Mouse (Mus musculus) heart, postnatal 0 days (tissue): ENCODE measurements around the gene Ugt1a6a. TPM values are rescaled to one million over a fixed set of nuclear protein-coding genes. Genes with fewer than 3 reads are reported as not detected.

ENCODE experiments used
- ATAC-seq: fragments of 200-750 bp; cut with Nextera tagmentation; 2 replicates; pipeline ENCODE4 v1.8.0; 2017; ENCODE audit warnings: low read depth, moderate number of reproducible peaks, moderate library complexity; ENCODE audit not compliant: insufficient read depth
- DNase-seq: peaks from one replicate; pipeline ENCODE4 v3.0.0-alpha.2; 2016; ENCODE audit warnings: low spot score
- H3K27ac ChIP-seq: fragments of 300-500 bp; sonication (generic); 2 replicates; pipeline ENCODE4 v1.5.1; 2014; ENCODE audit warnings: low read depth, mild to moderate bottlenecking
- H3K27me3 ChIP-seq: fragments of 300-500 bp; sonication (generic); 2 replicates; pipeline ENCODE4 v1.6.1; 2014; ENCODE audit warnings: low read length, mixed read lengths; ENCODE audit not compliant: control insufficient read depth, insufficient read depth
- H3K36me3 ChIP-seq: fragments of 300-500 bp; sonication (generic); replicated peaks from 2 replicates; pipeline ENCODE4 v1.6.1; 2014; ENCODE audit warnings: low read length, mixed read lengths; ENCODE audit not compliant: control insufficient read depth, insufficient read depth
- H3K4me1 ChIP-seq: fragments of 300-500 bp; sonication (generic); 2 replicates; pipeline ENCODE4 v1.6.1; 2014; ENCODE audit warnings: antibody characterized with exemption; ENCODE audit not compliant: control insufficient read depth, insufficient read depth
- H3K4me2 ChIP-seq: fragments of 300-500 bp; sonication (generic); 2 replicates; pipeline ENCODE4 v1.6.1; 2014; ENCODE audit warnings: low read depth, mild to moderate bottlenecking, low read length, moderate library complexity
- H3K4me3 ChIP-seq: fragments of 300-500 bp; sonication (generic); 2 replicates; pipeline ENCODE4 v1.5.1; 2014; ENCODE audit warnings: low read depth, low read length
- H3K9ac ChIP-seq: fragments of 300-500 bp; sonication (generic); replicated peaks from 2 replicates; pipeline ENCODE4 v1.6.1; 2014; ENCODE audit warnings: low read depth, low read length, mixed read lengths
- H3K9me3 ChIP-seq: fragments of 300-500 bp; sonication (generic); replicated peaks from 2 replicates; pipeline ENCODE4 v1.6.1; 2016; ENCODE audit warnings: low read length; ENCODE audit not compliant: control insufficient read depth
- CTCF ChIP-seq: IDR thresholded peaks from 2 replicates; pipeline ENCODE4 v1.5.1; 2016; ENCODE audit warnings: antibody characterized with exemption, control low read depth, low read depth
- EP300 ChIP-seq: IDR thresholded peaks from 2 replicates; pipeline ENCODE4 v1.6.1; 2016; ENCODE audit warnings: antibody characterized with exemption, low read depth
- WGBS: fragments of 180-500 bp; shearing (Covaris S2); extraction: QIAGEN DNeasy Blood & Tissue Kit; methylation state at CpG from one replicate; pipeline ENCODE4 v1.1.7; 2014; 5-methylcytosine and 5-hydroxymethylcytosine counted together
- polyA plus RNA-seq: library from polyadenylated mRNA; unstranded; fragments of >200 nt; fragmentation: Nextera tagmentation; extraction: Ambion mirVana; gene quantifications from 2 replicates; pipeline ENCODE4 v1.2.1, GENCODE M21; 2015
- total RNA-seq: library from RNA; depleted of rRNA; stranded (reverse); fragments of >200 nt; gene quantifications from 2 replicates; pipeline ENCODE4 v1.2.3, GENCODE M21; 2014; ENCODE audit warnings: low replicate concordance

Gene Ugt1a6a
- total and polyA plus RNA-seq, 2 experiments from 2014 or later: 0.66 to 2.2 TPM

DNA sequence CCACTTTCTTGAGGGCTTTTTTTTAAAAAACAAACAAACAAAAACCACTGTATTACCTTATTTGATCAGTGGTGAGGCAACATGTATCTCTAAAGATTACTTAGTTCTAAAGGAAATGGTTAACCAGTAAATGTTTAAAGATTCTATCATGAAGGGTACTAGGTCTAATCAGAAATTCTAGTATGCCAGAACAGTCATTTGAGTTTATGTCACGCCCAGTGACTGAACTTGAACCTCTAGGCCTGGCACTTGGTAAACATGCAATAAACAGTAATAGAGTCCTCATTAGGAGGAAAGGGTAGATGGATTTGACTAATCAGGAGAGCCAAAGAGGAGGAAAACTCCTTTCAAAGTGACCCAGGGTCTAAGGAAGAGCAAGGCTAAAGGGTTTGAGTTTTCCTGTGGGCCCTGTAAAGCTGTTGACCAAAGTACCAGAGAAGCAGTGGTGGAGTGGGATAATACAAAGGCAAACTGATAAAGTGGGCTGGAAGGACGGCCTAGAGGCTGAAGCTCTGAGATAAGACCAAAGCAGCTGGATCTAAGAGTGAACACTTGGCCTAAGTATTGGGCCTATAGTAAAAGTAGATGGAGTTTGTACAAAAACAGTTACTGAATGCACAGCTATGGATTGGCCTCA, 72.4 kb downstream of the Ugt1a6a start:
- Histone ChIP-seq H3K9me3 (peaks cover 7% of the 10 kb centered on the region), H3K4me3 (no peak overlapping the region), H3K27me3 (no peaks in the 10 kb centered on the region), H3K4me1 (0 out of 2 replicates have a peak, but pooled peaks cover 4% of the 10 kb centered on the region), H3K9ac (no peak overlapping the region), H3K27ac (no peak overlapping the region), H3K36me3 (no peaks in the 10 kb centered on the region), H3K4me2 (no peak overlapping the region)
- DNase-seq (no peak), ATAC-seq (no peak)
- TF ChIP-seq CTCF (no peak), EP300 (no peak)
- WGBS: 52% methylated on average over 2 of the region's 2 CpGs

- no peaks in the 10 kb centered on the region for H3K27me3 ChIP-seq
- no peaks in the 10 kb centered on the region for H3K4me1 ChIP-seq
- H3K4me3 ChIP-seq: no peak within 1 kb of the TSS
- H3K36me3 ChIP-seq: no peaks in the 10 kb centered on the region
- WGBS: 58% methylated on average over 8 of the region's 8 CpGs
- peaks cover 51% of the 10 kb centered on the region for H3K9me3 ChIP-seq
- no peak within 1 kb of the TSS for H3K4me2 ChIP-seq
- H3K27ac ChIP-seq: no peak within 1 kb of the TSS
- H3K9ac ChIP-seq: no peak within 1 kb of the TSS
- no peak for TF ChIP-seq EP300
- no peak for TF ChIP-seq CTCF
- DNase-seq (no peak), ATAC-seq (no peak)
Measured at GRCm38 (mm10) chr1:88211812-88212211, 77.2 kb downstream of the Ugt1a6a start, which contains the start of gene Ugt1a1. Gene Ugt1a1, plus strand, starts transcription at chr1:88211959.

DNA sequence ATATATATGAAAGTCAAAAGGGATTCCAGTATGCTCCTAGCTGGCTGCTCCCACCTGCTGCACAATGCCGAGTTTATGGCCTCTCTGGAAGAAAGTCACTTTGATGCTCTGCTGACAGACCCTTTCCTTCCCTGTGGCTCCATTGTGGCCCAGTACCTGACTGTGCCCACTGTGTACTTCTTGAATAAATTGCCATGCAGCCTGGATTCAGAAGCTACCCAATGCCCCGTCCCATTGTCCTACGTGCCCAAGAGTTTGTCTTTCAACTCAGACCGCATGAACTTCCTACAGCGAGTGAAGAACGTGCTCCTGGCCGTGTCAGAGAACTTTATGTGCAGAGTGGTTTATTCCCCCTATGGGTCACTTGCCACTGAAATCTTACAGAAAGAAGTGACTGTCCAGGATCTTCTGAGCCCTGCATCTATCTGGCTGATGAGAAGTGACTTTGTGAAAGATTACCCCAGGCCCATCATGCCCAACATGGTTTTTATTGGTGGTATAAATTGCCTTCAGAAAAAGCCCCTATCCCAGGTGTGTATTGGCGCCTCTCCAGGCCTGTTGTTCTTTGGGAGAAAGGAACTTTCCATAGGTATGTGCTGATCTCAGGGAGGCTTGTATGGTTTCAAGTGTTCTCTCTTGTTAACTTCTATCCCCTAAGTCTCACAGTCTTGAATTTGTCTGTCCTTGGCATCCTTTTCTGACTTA, 77.9 kb downstream of the Ugt1a6a start:
- 50% methylated on average over 8 of the region's 8 CpGs for WGBS
- TF ChIP-seq CTCF (no peak), EP300 (no peak)
- ATAC-seq: peak; percentile 13; the same call in 1 of the 2 replicates

GRCm38 (mm10) chr1:88213061-88213460, 78.5 kb downstream of the Ugt1a6a start:
- peaks cover 61% of the 10 kb centered on the region for H3K9me3 ChIP-seq
- no peak overlapping the region for H3K9ac ChIP-seq
- no peak overlapping the region for H3K4me2 ChIP-seq
- DNase-seq: no peak
- no peak overlapping the region for H3K4me3 ChIP-seq
- TF ChIP-seq EP300: no peak
- TF ChIP-seq CTCF: no peak
- H3K27me3 ChIP-seq: no peaks in the 10 kb centered on the region
- no peak overlapping the region for H3K27ac ChIP-seq
- ATAC-seq: peak; percentile 6; the same call in 1 of the 2 replicates
- no peaks in the 10 kb centered on the region for H3K36me3 ChIP-seq
- WGBS: 58% methylated on average over 1 of the region's 1 CpGs
- no peaks in the 10 kb centered on the region for H3K4me1 ChIP-seq

More for the DNA sequence above, 77.9 kb downstream of the Ugt1a6a start:
- DNase-seq: no peak
- Histone ChIP-seq H3K9me3 (peaks cover 58% of the 10 kb centered on the region), H3K4me1 (no peaks in the 10 kb centered on the region), H3K4me3 (no peak overlapping the region), H3K36me3 (no peaks in the 10 kb centered on the region), H3K4me2 (no peak overlapping the region), H3K27me3 (no peaks in the 10 kb centered on the region), H3K27ac (no peak overlapping the region), H3K9ac (no peak overlapping the region)

DNA sequence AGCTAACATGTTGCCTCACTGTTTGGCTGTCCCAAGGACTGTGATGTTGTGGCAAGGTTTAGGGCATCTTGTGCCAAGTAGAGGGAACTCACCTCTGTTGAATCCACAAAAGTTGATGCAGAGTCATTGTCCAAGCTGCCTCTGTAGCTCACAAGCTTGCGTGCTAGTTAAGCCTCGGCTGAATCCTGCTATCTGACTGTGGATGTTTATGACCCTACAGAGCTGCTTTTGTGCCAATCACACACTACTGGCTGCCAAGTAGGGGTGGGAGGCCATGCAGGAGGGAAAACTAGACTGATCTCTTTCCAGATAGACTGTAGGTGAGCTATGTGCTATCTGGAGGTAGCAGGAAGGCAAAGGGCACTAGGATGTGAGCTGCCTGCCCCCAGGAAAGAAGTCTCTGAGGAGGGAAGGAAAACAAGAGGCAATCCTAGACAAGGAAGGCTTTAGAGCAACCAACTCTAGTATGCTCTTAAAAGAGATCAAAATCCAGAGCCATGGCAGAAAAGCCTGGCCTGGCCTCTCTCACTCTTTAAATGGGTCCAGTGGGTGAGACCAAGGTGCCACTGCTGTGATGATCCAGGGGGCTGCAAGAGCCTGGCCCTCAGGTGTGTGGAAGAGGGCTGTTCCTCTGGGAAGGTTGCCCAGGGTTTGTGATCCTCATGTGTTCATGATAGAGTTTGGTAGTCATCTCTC, 79.3 kb downstream of the Ugt1a6a start:
- Histone ChIP-seq H3K4me2 (no peak overlapping the region), H3K27me3 (no peaks in the 10 kb centered on the region), H3K9ac (no peak overlapping the region), H3K4me1 (no peaks in the 10 kb centered on the region), H3K9me3 (peaks cover 61% of the 10 kb centered on the region), H3K4me3 (no peak overlapping the region), H3K36me3 (no peaks in the 10 kb centered on the region), H3K27ac (no peak overlapping the region)
- DNase-seq: peak; percentile 4
- TF ChIP-seq CTCF (no peak), EP300 (no peak)
- 0 out of 2 replicates have a peak, but pooled peaks have one; percentile 1 for ATAC-seq
- WGBS: 57% methylated on average over 2 of the region's 2 CpGs
